Mouse (Mus musculus) kidney, adult 2 months (tissue): ENCODE data around the gene Ttyh1.
A peak's percentile ranks its signal among the peaks of the same experiment; 100 is the strongest.

Experiments
- CTCF ChIP-seq: fragments of 200-500 bp; conservative IDR thresholded peaks from 2 replicates; pipeline ENCODE4 v1.5.1; 2011; ENCODE audit warnings: low read depth, mild to moderate bottlenecking, control low read depth, low read length, moderate library complexity, mixed read lengths; ENCODE audit not compliant: insufficient read depth, insufficient read length
- POLR2A ChIP-seq: fragments of 200-500 bp; IDR thresholded peaks from one replicate; pipeline ENCODE4 v1.6.1; 2011; ENCODE audit warnings: low read depth, low read length, control low read depth

- TF ChIP-seq CTCF (peak; percentile 52), POLR2A (no peak)
Observed at GRCm38 (mm10) chr7:4119344-4119902, at the start of gene Ttyh1.
